Mouse (Mus musculus) CH12.LX (cell line): ENCODE results near the gene Dip2a.

Experiments used
- CTCF ChIP-seq, 2 experiments: IDR thresholded peaks in 1 of 2; conservative IDR thresholded peaks in 1 of 2; 2 replicates each; pipeline ENCODE4 v1.5.1; 2011 to 2012; ENCODE audit warnings: low read depth in 2 of 2, low read length in 2 of 2, improper control_type of control experiment in 1 of 2, inconsistent platforms in 1 of 2, mild to moderate bottlenecking in 1 of 2, moderate library complexity in 1 of 2
- E2F4 ChIP-seq: IDR thresholded peaks from 2 replicates; pipeline ENCODE4 v1.6.1; 2011; ENCODE audit warnings: low read depth, low read length, improper control_type of control experiment; ENCODE audit not compliant: insufficient replicate concordance
- MAX ChIP-seq: IDR thresholded peaks from 2 replicates; pipeline ENCODE4 v1.6.1; 2011; ENCODE audit warnings: low read length, improper control_type of control experiment
- NRF1 ChIP-seq: IDR thresholded peaks from 2 replicates; pipeline ENCODE4 v1.6.1; 2014; ENCODE audit warnings: low read depth, mild to moderate bottlenecking, inconsistent platforms, low read length, improper control_type of control experiment, moderate library complexity
- POLR2A ChIP-seq: IDR thresholded peaks from 2 replicates; pipeline ENCODE4 v1.6.1; 2011; ENCODE audit warnings: low read depth, mild to moderate bottlenecking, improper control_type of control experiment, low read length
- POLR2AphosphoS2 ChIP-seq: IDR thresholded peaks from 2 replicates; pipeline ENCODE4 v1.6.1; 2011; ENCODE audit warnings: low read depth, low read length, improper control_type of control experiment

- TF ChIP-seq POLR2A (no peak), NRF1 (no peak), CTCF (conservative IDR thresholded peaks at IDR 0.05 in 1 of 2, IDR thresholded peaks at IDR 0.05 in 1 of 2; ENCODE audit: low read depth in 2 of 2, low read length in 2 of 2) (no peak), MAX (no peak), POLR2AphosphoS2 (no peak), E2F4 (no peak)
These were observed 133.0 kb downstream of the Dip2a start for GRCm38 (mm10) chr10:76212121-76212520.
